ENCODE assay signal across 28 mouse cellular contexts in the genomic region with DNA sequence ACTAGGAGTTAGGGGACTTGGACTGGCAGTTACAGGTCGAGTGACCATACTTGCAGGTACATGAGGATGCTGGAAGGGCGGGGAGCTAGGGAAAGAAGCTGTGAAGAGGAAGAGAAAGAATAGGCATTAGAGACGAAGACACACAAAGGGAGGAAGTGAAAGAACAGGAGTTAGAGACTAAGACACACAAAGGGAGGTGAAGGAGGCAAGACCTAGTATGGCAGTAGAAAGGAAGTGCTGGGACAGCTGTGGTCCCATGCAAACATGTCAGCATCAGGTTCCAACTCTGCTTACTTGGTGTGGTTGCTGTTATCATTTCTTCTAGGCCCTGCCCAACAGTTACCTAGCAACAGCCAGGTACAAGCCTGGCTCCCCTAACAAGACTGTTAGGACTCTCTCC. TPM values are rescaled to one million over a fixed set of nuclear protein-coding genes. Genes with fewer than 3 reads are reported as not detected.
DNase-seq lines count a peak whose midpoint lies in the region; ATAC-seq and TF ChIP-seq lines count a peak whose summit lies in the region.
"Had no signal": no experiment of that assay in that cellular context is flagged by ENCODE, and none has a peak within 500 bp of the region (broad histone marks: within the 10 kb centered on the region; RNA-seq: fewer than 3 reads in every experiment).

No protein-coding gene starts in this region.

- DNase-seq in CH12.LX (ENCODE audit: extremely low read depth) = no peak
- DNase-seq in kidney, postnatal 25 days = no peak
- no peak for DNase-seq in thymus, postnatal 0 days (ENCODE audit: low spot score)
- DNase-seq in left cerebral cortex, adult 2 months (ENCODE audit: extremely low spot score in 1 of 2, low spot score in 2 of 2) = no peak
- DNase-seq: adrenal gland, adult 8-10 months; adrenal gland, postnatal 14 days; adrenal gland, postnatal 36 days; B cell, adult 2 months; cerebellum, adult 18-20 months; cerebellum, adult 8-10 months; cerebellum, adult 9-11 months; cerebellum, postnatal 25 days; embryo, embryonic 11 days had no signal

- no peak overlapping the region for H3K4me3 ChIP-seq in CH12.LX (replicated peaks in 1 of 3; ENCODE audit: low read depth in 2 of 3, low read length in 2 of 3, poor library complexity in 1 of 3)
- no peak overlapping the region for H3K4me3 ChIP-seq in bone marrow, adult 2 months (replicated peaks; ENCODE audit: control insufficient read depth, low read depth, low read length)
- H3K4me3 ChIP-seq in midbrain, embryonic 13.5 days (replicated peaks) = no peak overlapping the region
- H3K4me3 ChIP-seq in left cerebral cortex, adult 2 months = no peak overlapping the region
- H3K4me3 ChIP-seq: embryonic facial prominence, embryonic 13.5 days; embryonic facial prominence, embryonic 15.5 days; erythroblast, embryonic 14.5 days; forebrain, embryonic 10.5 days; forebrain, embryonic 12.5 days had no signal

- H3K79me2 ChIP-seq in CH12.LX (replicated peaks; ENCODE audit: control insufficient read depth, extremely low read depth, insufficient read depth, poor library complexity, severe bottlenecking) = no peaks in the 10 kb centered on the region

- TF ChIP-seq RAD21 in CH12.LX (IDR thresholded peaks at IDR 0.05; ENCODE audit: low read depth, low read length) = no peak

- H3K9ac ChIP-seq in CH12.LX (ENCODE audit: insufficient read depth, low read depth) = no peak overlapping the region
- H3K9ac ChIP-seq in midbrain, embryonic 13.5 days (replicated peaks) = no peak overlapping the region
- H3K9ac ChIP-seq: embryonic facial prominence, embryonic 13.5 days; embryonic facial prominence, embryonic 15.5 days; forebrain, embryonic 12.5 days had no signal

- H3K4me2 ChIP-seq in CH12.LX (ENCODE audit: insufficient read depth, low read depth, poor library complexity, severe bottlenecking) = no peak overlapping the region
- H3K4me2 ChIP-seq in midbrain, embryonic 13.5 days (replicated peaks) = no peak overlapping the region
- H3K4me2 ChIP-seq: embryonic facial prominence, embryonic 13.5 days; embryonic facial prominence, embryonic 15.5 days; forebrain, embryonic 12.5 days had no signal

- ATAC-seq in granulocyte monocyte progenitor cell, adult 5-6 weeks (replicated peaks; ENCODE audit: poor library complexity, severe bottlenecking) = peak; percentile 89
- peak; percentile 77 for ATAC-seq in megakaryocyte progenitor cell, adult 5-6 weeks (replicated peaks; ENCODE audit: poor library complexity)
- ATAC-seq in midbrain, embryonic 13.5 days = no peak
- ATAC-seq: activated CD4-positive, CD25-positive, alpha-beta regulatory T cell, adult 4 months; CD4-positive, CD25-positive, alpha-beta regulatory T cell, adult 4 months; forebrain, embryonic 14.5 days; forebrain, embryonic 16.5 days had no signal

- dilution Hi-C loops in CH12.LX (cut with MboI; ENCODE audit: extremely low pct_ligation_motif_present, extremely low pct_unique_long_range_greater_than_20kb, low sequenced_read_pairs) = no loop called here

- TF ChIP-seq EP300 in CH12.LX (IDR thresholded peaks at IDR 0.05; ENCODE audit: low read length) = peak; percentile 14; the same call in 1 of the 2 replicates

- TF ChIP-seq POLR2A in CH12.LX (IDR thresholded peaks at IDR 0.05; ENCODE audit: low read depth, low read length) = no peak
- no peak for TF ChIP-seq POLR2A in bone marrow, adult 2 months (IDR thresholded peaks at IDR 0.05; ENCODE audit: borderline replicate concordance, control insufficient read depth, low read depth, low read length)

- in situ Hi-C loops in CH12.LX (cut with MboI; ENCODE audit: low pct_ligation_motif_present, low pct_unique_long_range_greater_than_20kb, low sequenced_read_pairs) = no loop called here

- intact Hi-C loops in left cerebral cortex, adult 2 months (cut with DNase I) = no loop called here

- H3K9me3 ChIP-seq in CH12.LX (replicated peaks; ENCODE audit: low read length) = no peaks in the 10 kb centered on the region
- no peaks in the 10 kb centered on the region for H3K9me3 ChIP-seq in midbrain, embryonic 13.5 days
- H3K9me3 ChIP-seq: embryonic facial prominence, embryonic 13.5 days; embryonic facial prominence, embryonic 15.5 days; forebrain, embryonic 10.5 days; forebrain, embryonic 12.5 days had no signal

- no peak overlapping the region for H3K27ac ChIP-seq in CH12.LX (ENCODE audit: insufficient read depth, low read depth)
- peak overlapping the region; percentile 54; the same call in 1 of the 2 replicates for H3K27ac ChIP-seq in bone marrow, adult 2 months (ENCODE audit: control insufficient read depth, insufficient read depth, low read depth, low read length, poor library complexity)
- H3K27ac ChIP-seq in midbrain, embryonic 13.5 days = no peak overlapping the region
- H3K27ac ChIP-seq in left cerebral cortex, adult 2 months = no peak overlapping the region
- H3K27ac ChIP-seq: embryonic facial prominence, embryonic 13.5 days; embryonic facial prominence, embryonic 15.5 days; forebrain, embryonic 10.5 days; forebrain, embryonic 12.5 days had no signal

- no peak for TF ChIP-seq CTCF in CH12.LX (conservative IDR thresholded peaks at IDR 0.05 in 1 of 2, IDR thresholded peaks at IDR 0.05 in 1 of 2; ENCODE audit: low read depth in 2 of 2, low read length in 2 of 2)
- TF ChIP-seq CTCF in bone marrow, adult 2 months (IDR thresholded peaks at IDR 0.05; ENCODE audit: control insufficient read depth, insufficient read depth, low read length) = no peak
- no peak for TF ChIP-seq CTCF in left cerebral cortex, adult 2 months (IDR thresholded peaks at IDR 0.05)

- peaks cover 10 to 40% of the 10 kb centered on the region in 2 experiments for H3K4me1 ChIP-seq in CH12.LX (ENCODE audit: control insufficient read depth in 1 of 2, insufficient read depth in 2 of 2)
- H3K4me1 ChIP-seq in bone marrow, adult 2 months (ENCODE audit: control insufficient read depth, insufficient read depth, low read length) = peaks cover 11% of the 10 kb centered on the region; the same call in 1 of the 2 replicates
- H3K4me1 ChIP-seq in midbrain, embryonic 13.5 days (replicated peaks) = no peaks in the 10 kb centered on the region
- H3K4me1 ChIP-seq: embryonic facial prominence, embryonic 15.5 days; forebrain, embryonic 10.5 days; forebrain, embryonic 12.5 days had no signal

- 52% methylated on average over 3 of the region's 3 CpGs for whole genome bisulfite sequencing in bone marrow, adult 2 months
- 72% methylated on average over 3 of the region's 3 CpGs for WGBS in midbrain, embryonic 13.5 days

- H3K27me3 ChIP-seq in CH12.LX (replicated peaks) = no peaks in the 10 kb centered on the region
- H3K27me3 ChIP-seq in midbrain, embryonic 13.5 days = no peaks in the 10 kb centered on the region
- H3K27me3 ChIP-seq: embryonic facial prominence, embryonic 13.5 days; embryonic facial prominence, embryonic 15.5 days; forebrain, embryonic 12.5 days had no signal

- no peaks in the 10 kb centered on the region for H3K36me3 ChIP-seq in CH12.LX (replicated peaks in 1 of 2; ENCODE audit: control insufficient read depth in 1 of 2, insufficient read depth in 1 of 2, low read length in 1 of 2)
- H3K36me3 ChIP-seq in midbrain, embryonic 13.5 days = no peaks in the 10 kb centered on the region
- H3K36me3 ChIP-seq: embryonic facial prominence, embryonic 13.5 days; embryonic facial prominence, embryonic 15.5 days; forebrain, embryonic 10.5 days; forebrain, embryonic 12.5 days had no signal

RNA-seq across cellular contexts. Expression of gene Ltf, which starts 9.3 kb away (rescaled TPM):
- total RNA-seq in CH12.LX (2012; rRNA removed) (0.04 TPM in 1 of 2 replicates, not detected in the other), CH12.LX (2014; rRNA removed) (0.08 and 0.31 TPM in 2 replicates)
- polyA plus RNA-seq in CH12.LX (2012; ENCODE audit: insufficient read length, low read depth) = 0.50 TPM in 1 of 2 replicates, not detected in the other
- 633 and 1,953 TPM in 2 replicates for polyA plus RNA-seq in bone marrow, adult 2 months (2011; ENCODE audit: insufficient read depth, insufficient read length, low replicate concordance, missing spikeins)
- 32.3 TPM in 1 of 2 replicates, not detected in the other for total RNA-seq in granulocyte monocyte progenitor cell, adult 5-6 weeks (2014; fragmentation: Nextera tagmentation)
- 99.6 and 152 TPM in 2 replicates for total RNA-seq in granulocyte monocyte progenitor cell, adult 5-6 weeks (2017)
- total RNA-seq in megakaryocyte progenitor cell, adult 5-6 weeks (2015) = 147 and 161 TPM in 2 replicates
- 168 and 196 TPM in 2 replicates for total RNA-seq in megakaryocyte progenitor cell, adult 5-6 weeks (2017)
- polyA plus RNA-seq in midbrain, embryonic 13.5 days (2015; fragmentation: Nextera tagmentation; extraction: Ambion mirVana) = 0.54 and 0.61 TPM in 2 replicates
- polyA plus RNA-seq in thymus, postnatal 0 days (2015; fragmentation: Nextera tagmentation; extraction: Ambion mirVana) = 2.4 and 8.0 TPM in 2 replicates
- total RNA-seq in left cerebral cortex, adult 2 months (2021) = 1 to 10 TPM in 1 of 2 experiments, not detected in 1; 1.1 TPM
- total RNA-seq: ES-E14, MEL had no signal
- polyA plus RNA-seq: activated CD4-positive, CD25-positive, alpha-beta regulatory T cell, adult 4 months; erythroblast, embryonic 14.5 days; forebrain, embryonic 10.5 days had no signal

RNA-seq across cellular contexts. Expression of gene Rtp3, which starts 19.4 kb away (rescaled TPM):
- not detected in 2 replicates for total RNA-seq in CH12.LX (2012; rRNA removed)
- not detected in 2 replicates for total RNA-seq in CH12.LX (2014; rRNA removed)
- polyA plus RNA-seq in CH12.LX (2012; ENCODE audit: insufficient read length, low read depth) = not detected in 2 replicates
- polyA plus RNA-seq in bone marrow, adult 2 months (2011; ENCODE audit: insufficient read depth, insufficient read length, low replicate concordance, missing spikeins) = 0.75 and 0.93 TPM in 2 replicates
- total RNA-seq in granulocyte monocyte progenitor cell, adult 5-6 weeks (2014; fragmentation: Nextera tagmentation) = not detected in 2 replicates
- total RNA-seq in granulocyte monocyte progenitor cell, adult 5-6 weeks (2017) = not detected in 2 replicates
- not detected in 2 replicates for total RNA-seq in megakaryocyte progenitor cell, adult 5-6 weeks (2015)
- not detected in 2 replicates for total RNA-seq in megakaryocyte progenitor cell, adult 5-6 weeks (2017)
- not detected in 2 replicates for polyA plus RNA-seq in midbrain, embryonic 13.5 days (2015; fragmentation: Nextera tagmentation; extraction: Ambion mirVana)
- polyA plus RNA-seq in thymus, postnatal 0 days (2015; fragmentation: Nextera tagmentation; extraction: Ambion mirVana) = 0.14 and 0.20 TPM in 2 replicates
- total RNA-seq in left cerebral cortex, adult 2 months (2021) = under 1 TPM; 0.19 to 0.48 TPM
- total RNA-seq: MEL had no signal
- polyA plus RNA-seq: activated CD4-positive, CD25-positive, alpha-beta regulatory T cell, adult 4 months; CD4-positive, CD25-positive, alpha-beta regulatory T cell, adult 4 months; embryonic facial prominence, embryonic 15.5 days; erythroblast, embryonic 14.5 days; forebrain, embryonic 10.5 days; forebrain, embryonic 12.5 days; forebrain, embryonic 14.5 days; forebrain, embryonic 16.5 days had no signal

RNA-seq across cellular contexts. Expression of gene Ccrl2, which starts 47.6 kb away (rescaled TPM):
- total RNA-seq in CH12.LX (2012; rRNA removed) (5.2 and 13.0 TPM in 2 replicates), CH12.LX (2014; rRNA removed) (7.9 and 9.0 TPM in 2 replicates)
- 4.0 and 5.3 TPM in 2 replicates for polyA plus RNA-seq in CH12.LX (2012; ENCODE audit: insufficient read length, low read depth)
- polyA plus RNA-seq in bone marrow, adult 2 months (2011; ENCODE audit: insufficient read depth, insufficient read length, low replicate concordance, missing spikeins) = 9.2 and 10.4 TPM in 2 replicates
- 3.7 TPM in 1 of 2 replicates, not detected in the other for total RNA-seq in granulocyte monocyte progenitor cell, adult 5-6 weeks (2014; fragmentation: Nextera tagmentation)
- total RNA-seq in granulocyte monocyte progenitor cell, adult 5-6 weeks (2017) = 6.5 and 8.8 TPM in 2 replicates
- 2.9 and 4.1 TPM in 2 replicates for total RNA-seq in megakaryocyte progenitor cell, adult 5-6 weeks (2015)
- 3.9 and 8.9 TPM in 2 replicates for total RNA-seq in megakaryocyte progenitor cell, adult 5-6 weeks (2017)
- polyA plus RNA-seq in midbrain, embryonic 13.5 days (2015; fragmentation: Nextera tagmentation; extraction: Ambion mirVana) = 1.8 and 2.1 TPM in 2 replicates
- polyA plus RNA-seq in thymus, postnatal 0 days (2015; fragmentation: Nextera tagmentation; extraction: Ambion mirVana) = 1.6 and 2.5 TPM in 2 replicates
- 1 to 10 TPM in 1 of 2 experiments, under 1 TPM in 1; 0.49 to 1.3 TPM for total RNA-seq in left cerebral cortex, adult 2 months (2021)

RNA-seq across cellular contexts. Expression of gene Lrrc2, which starts 58.4 kb away (rescaled TPM):
- total RNA-seq in CH12.LX (2012; rRNA removed) (1.0 and 1.6 TPM in 2 replicates), CH12.LX (2014; rRNA removed) (3.6 and 3.8 TPM in 2 replicates)
- polyA plus RNA-seq in CH12.LX (2012; ENCODE audit: insufficient read length, low read depth) = 1.5 and 1.6 TPM in 2 replicates
- polyA plus RNA-seq in bone marrow, adult 2 months (2011; ENCODE audit: insufficient read depth, insufficient read length, low replicate concordance, missing spikeins) = 2.5 TPM in 1 of 2 replicates, not detected in the other
- total RNA-seq in granulocyte monocyte progenitor cell, adult 5-6 weeks (2014; fragmentation: Nextera tagmentation) = not detected in 2 replicates
- 0.21 TPM in 1 of 2 replicates, not detected in the other for total RNA-seq in granulocyte monocyte progenitor cell, adult 5-6 weeks (2017)
- 0.35 TPM in 1 of 2 replicates, not detected in the other for total RNA-seq in megakaryocyte progenitor cell, adult 5-6 weeks (2015)
- not detected in 2 replicates for total RNA-seq in megakaryocyte progenitor cell, adult 5-6 weeks (2017)
- polyA plus RNA-seq in midbrain, embryonic 13.5 days (2015; fragmentation: Nextera tagmentation; extraction: Ambion mirVana) = 0.30 and 0.71 TPM in 2 replicates
- 0.08 and 0.38 TPM in 2 replicates for polyA plus RNA-seq in thymus, postnatal 0 days (2015; fragmentation: Nextera tagmentation; extraction: Ambion mirVana)
- 1 to 10 TPM in 1 of 2 experiments, under 1 TPM in 1; 0.84 to 2.1 TPM for total RNA-seq in left cerebral cortex, adult 2 months (2021)
- total RNA-seq: MEL had no signal
- polyA plus RNA-seq: erythroblast, embryonic 14.5 days; forebrain, embryonic 12.5 days had no signal
